Mouse (Mus musculus) CD4-positive, CD25-positive, alpha-beta regulatory T cell, adult 4 months (primary cell): Measurements from ENCODE around the gene Pcgf6. TPM values are rescaled to one million over a fixed set of nuclear protein-coding genes. Genes with fewer than 3 reads are reported as not detected.
"Not testable (repeated sequence)": the region's sequence is repeated elsewhere in the genome, so short reads cannot be mapped to it uniquely, and the experiment has no call there.

Experiments used
- ATAC-seq: one replicate; pipeline ENCODE4 v1.8.0; 2017
- polyA plus RNA-seq, 2 experiments: library from polyadenylated mRNA; unstranded; fragments of 100-300 nt; shearing (Covaris generic); gene quantifications; one replicate each; pipeline ENCODE4 v1.2.1; 2017

Gene Pcgf6
- polyA plus RNA-seq, 2 experiments from 2014 or later = 7.4 to 8.9 TPM

DNA sequence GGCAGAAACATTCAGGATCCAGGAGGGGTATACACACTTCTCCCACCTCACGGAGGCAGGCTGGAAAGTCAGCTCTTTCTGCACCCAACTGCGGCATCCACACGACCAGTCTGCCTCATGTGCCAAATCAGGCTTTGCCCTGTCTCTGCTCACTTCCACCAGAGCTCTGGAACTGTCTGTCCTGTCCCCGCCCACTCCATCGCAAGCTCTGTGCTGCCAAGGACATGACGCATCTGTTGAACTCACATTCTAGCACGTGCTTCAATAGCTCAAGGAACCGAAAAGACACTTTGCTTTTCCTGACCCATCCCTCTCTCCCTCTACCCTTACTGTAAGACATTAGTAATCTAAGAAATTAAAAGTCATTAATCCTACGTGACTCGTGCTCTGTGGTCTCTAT lies 25.8 kb downstream of the Pcgf6 start:
- no peak for ATAC-seq

DNA sequence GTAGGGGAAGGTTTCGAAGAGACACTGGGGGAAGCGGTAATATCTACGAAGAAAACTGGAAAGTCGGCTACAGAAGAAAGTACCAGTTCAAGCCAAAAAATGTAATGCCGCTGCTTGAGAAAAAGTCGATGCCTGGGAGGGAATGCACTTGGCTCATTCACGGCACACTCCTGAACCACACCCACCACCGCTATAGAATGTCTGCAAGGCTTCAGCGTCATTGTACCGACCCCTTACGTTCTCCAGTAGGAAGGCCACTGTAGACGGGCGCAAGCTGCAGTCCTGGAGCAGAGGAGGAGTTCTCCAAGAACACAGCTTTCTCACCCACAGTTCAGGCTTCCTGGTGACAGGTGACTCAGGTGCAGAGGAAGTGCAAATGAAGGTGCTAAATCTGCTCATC lies 27.2 kb downstream of the Pcgf6 start:
- no peak for ATAC-seq

DNA sequence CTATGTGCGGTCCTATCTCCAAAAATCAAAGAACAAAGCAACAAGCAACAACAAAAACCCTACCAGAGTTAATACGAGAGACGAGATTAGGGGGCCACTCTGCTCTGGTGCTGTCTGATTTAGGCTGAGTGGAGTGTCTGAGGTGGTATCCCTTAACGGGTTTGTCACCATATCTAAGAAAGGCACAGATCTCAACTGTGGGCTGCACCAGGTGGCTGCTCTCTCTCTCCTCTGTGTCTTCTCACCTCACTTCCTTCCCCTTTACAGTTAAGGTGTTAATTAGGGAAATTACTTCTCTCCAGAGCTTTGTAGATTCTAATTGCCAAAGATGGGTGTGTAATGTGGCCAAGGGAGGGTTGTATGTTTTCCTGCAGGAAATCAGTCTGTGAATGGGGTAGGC lies 28.0 kb downstream of the Pcgf6 start:
- ATAC-seq = no peak

DNA sequence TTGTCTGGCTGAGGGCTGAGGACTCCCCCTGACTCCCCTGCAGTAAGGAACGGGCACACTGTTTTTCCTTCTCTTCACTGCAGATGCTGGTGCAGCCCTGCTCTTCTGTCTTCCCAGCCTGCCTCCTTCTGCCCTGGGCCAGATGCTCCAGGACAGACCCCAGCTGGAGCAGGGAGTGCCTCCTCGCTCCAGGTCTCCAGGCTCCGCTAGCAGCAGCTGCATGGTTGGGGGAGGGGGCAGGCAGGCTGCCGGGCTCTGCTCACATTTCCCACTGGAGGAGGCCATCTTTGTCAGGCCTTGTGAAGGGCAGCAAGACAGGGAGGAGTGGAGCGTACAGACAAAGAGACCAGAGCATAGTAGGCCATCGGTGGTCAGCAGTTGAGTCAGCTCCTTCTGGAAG lies 31.4 kb downstream of the Pcgf6 start:
- ATAC-seq = no peak

DNA sequence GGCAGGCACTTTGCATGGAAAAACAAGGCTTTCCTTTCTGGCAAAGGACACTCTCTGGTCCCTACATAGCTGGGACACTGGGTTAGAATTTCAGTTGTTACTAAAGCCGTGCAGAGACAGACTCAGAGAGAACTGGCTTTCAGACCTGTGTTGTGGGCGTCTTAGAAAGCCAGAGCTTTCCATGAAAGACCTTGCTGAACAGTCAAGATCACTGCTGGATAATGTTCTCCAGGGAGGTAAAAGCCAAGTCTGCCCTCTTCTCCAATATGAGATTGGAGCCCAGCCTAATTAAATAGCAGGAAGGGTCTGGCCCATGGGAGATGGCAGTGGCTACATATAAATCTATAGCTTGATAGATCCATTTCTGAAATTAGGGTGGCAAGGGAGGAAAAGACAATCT lies 32.4 kb downstream of the Pcgf6 start:
- ATAC-seq = no peak

DNA sequence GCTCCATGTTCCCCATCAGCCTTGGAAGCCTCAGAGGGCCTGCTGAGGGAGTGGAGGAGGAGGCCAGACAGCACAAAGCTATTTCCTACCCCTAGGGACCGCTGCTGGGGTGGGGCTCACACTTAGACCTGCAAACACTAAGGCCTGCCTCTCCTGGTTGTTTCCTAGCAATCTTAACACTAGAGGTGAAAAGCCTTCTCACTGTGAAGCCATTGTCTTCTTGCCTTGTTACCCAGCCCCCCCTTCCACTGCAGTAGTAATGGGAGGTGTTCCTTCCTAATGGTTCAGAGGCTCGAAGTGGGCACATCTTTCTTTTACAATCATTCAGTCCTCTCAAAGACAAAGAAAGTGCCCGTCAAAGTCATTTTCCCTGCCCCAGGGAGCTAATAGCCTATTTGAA lies 32.9 kb downstream of the Pcgf6 start:
- no peak for ATAC-seq

DNA sequence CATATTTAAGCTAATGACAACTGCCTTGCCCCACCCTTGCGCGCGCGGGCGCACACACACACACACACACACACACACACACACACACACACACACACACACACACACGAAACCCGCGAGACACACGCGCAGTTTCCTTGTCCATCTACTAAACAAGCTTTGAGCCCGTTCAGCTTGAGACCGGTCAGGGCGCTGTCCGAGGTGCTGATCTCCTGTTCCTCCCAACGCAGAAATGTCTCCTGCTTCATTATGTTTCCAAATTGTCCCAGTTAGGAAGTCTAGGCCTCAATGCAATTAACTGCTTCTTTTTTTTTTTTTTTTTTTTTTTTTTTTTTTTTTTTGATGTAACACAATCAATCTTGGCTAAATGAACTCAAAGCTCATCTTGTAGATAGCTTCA lies 34.2 kb downstream of the Pcgf6 start:
- ATAC-seq = no peak

DNA sequence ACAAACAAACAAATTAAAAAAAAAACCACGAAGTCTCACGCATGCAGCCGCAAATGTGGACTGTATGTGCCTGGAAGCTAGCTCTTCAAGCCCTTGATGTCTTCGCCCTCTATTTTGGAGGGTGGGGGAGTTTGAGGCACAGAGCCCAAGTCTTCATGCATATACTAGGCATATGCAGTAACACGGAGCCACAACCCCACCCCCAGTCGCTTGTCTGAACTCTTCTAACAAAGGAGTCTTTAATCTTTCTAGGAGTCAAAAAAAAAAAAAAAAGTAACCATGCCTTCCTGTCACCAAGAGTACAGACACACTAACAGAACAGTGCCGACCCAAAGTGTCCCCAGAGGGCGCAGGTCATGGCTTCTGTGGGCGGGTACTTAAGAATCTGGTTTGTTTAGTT lies 34.7 kb downstream of the Pcgf6 start:
- no peak for ATAC-seq

DNA sequence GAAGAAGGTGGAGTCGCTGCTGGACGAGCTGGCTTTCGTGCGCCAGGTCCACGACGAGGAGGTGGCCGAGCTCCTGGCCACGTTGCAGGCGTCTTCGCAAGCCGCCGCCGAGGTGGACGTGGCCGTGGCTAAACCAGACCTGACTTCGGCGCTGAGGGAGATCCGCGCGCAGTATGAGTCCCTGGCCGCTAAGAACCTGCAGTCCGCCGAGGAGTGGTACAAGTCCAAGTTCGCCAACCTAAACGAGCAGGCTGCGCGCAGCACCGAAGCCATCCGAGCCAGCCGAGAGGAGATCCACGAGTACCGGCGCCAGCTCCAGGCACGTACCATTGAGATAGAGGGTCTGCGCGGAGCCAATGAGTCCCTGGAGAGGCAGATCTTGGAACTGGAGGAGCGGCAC lies 35.3 kb downstream of the Pcgf6 start:
- ATAC-seq = no peak

DNA sequence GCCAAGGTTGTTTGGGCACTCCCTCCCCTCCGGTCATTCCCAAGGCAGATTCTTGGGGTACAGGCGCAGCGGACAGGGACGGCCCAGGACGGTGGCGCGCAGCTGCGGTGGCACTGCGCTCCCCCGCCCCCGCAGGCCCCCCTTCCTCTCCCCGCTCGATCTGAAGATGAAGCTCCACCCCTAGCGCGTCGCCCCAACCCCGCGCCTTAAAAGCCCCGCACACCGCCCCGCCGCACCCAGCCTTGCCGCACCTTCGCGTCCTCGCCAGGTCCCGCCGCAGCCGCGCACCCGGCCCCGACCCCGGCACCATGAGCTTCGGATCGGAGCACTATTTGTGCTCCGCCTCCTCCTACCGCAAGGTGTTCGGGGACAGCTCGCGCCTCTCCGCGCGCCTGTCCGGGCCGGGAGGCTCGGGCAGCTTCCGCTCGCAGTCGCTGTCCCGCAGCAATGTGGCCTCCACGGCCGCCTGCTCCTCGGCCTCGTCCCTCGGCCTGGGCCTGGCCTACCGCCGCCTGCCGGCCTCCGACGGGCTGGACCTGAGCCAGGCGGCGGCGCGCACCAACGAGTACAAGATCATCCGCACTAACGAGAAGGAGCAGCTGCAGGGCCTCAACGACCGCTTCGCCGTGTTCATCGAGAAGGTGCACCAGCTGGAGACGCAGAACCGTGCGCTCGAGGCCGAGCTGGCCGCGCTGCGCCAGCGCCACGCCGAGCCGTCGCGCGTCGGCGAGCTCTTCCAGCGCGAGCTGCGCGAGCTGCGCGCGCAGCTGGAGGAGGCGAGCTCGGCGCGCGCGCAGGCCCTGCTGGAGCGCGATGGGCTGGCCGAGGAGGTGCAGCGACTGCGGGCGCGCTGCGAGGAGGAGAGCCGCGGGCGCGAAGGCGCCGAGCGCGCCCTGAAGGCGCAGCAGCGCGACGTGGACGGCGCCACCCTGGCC lies 36.0 kb downstream of the Pcgf6 start, which contains the start of the genes Ina and Nt5c2:
TSS of gene Ina (plus strand) at position 252 of the 935 bp plus-strand sequence.
TSS of gene Nt5c2 (minus strand) at position 707 of the 935 bp plus-strand sequence.
- ATAC-seq = no peak

DNA sequence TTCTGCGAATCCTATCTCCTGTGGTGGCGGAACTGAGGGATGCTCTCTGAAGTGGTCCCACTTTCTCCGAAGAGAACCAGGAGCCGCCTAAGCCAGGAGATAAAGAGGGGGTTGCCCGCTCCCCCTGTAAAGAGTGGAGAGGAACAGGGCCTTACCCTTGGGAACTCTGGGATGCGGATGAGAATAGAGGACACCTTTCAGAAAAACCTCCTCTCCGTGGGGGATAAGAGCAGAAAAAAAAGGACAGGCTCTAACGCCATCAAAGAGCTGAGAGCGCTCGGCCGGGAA lies 36.6 kb downstream of the Pcgf6 start:
- no peak for ATAC-seq

DNA sequence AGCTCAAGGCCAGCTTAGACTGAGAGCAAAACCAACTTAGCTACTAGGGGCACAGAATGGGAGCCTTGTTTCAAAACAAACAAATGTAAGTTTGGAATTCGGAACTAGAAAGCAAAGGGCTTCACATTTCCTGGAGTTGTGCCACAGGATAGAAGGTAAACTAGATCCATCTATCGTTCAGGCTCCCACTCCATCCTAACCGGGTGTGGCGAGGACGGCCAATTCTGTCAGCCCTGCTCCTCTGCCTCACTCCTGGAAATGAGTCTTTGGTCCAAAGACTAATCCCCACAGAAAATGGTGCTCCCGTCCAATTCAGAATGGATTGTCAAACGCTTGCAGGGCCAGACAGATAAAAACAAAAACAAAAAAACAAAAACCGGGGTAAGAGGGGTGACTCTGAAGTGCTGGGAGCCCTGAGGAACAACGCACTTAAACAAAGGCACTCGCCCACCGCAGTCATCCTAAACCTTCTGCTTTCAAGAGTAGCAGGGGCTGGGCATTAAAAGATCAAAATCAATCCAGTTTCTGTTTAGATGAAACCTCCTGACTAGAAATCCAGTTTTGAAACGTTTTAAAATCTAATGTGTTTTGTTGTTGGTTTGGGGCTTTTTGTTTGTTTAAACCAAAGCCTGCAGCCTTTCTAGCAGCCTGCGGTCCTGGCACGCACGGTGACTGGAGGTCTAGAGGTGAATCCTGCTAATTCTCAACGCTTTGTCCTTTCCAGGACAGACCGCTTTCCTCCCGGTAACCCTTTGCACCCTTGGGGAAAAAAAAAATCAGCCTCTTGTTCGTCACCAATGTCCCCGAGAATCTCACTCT lies 37.2 kb downstream of the Pcgf6 start:
- no peak for ATAC-seq

DNA sequence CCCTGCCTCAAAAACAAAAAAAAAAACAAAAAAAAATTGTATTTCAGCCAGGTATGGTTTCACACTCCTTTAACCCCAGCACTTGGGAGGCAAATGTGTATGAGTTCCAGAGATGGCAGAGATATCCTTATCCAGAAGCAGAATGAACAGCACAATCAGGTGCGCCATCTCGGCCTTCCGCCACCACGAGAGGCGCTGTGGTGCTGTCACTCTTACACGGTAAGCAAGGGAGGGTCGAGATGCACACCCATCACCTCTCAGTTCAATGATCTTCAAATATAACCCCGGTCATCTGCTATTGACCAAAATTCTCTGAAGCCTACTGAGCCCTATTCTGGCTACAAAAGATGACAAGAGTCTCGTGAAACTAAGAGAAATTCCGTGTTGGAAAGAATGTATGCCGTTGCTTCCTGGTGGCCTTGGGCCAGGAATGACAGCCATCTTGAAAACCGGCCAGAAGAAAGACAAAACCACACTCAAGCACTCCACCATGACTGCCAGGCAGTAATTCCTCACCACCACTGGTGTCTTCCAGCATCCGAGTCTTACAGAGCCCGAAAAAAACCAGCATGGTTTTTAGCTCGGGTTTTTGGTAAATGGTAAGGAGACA lies 38.1 kb downstream of the Pcgf6 start:
- ATAC-seq = no peak

DNA sequence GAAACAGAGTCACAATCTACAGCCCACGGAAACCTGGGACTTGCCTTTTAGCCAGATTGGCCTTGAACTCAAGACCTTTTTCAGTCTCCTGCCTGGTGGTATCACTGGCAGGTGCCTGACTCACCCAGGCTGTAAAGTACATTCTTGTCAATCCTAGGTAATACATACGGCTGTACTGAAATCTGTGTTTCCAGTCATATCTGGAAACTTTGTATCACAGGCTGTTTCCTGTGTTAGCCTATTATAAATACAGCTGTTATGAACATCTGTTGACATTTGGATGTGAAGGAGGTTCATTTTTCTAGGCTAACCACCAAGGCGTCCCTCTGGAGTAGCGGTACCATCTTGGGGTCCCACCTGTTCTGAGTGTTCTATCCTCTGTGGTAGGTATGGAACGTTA lies 40.8 kb downstream of the Pcgf6 start:
- ATAC-seq = no peak

DNA sequence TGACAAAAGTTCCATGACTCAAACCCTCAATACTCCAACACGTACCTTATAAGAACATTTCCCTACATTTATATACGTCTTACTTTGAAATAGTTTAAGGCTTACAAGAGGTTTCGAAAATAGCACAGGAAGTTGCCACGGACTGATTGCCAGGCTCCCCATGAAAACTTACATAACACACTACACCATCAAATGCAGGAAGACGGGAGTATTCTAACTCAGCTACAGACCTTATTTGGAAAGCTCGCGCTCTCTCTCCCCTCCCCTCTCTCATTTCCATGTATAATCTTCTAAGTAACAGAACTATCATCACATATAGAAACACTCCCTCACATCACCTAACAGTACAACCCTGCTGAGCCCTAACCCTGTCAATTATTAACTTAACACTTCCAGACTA lies 41.3 kb downstream of the Pcgf6 start:
- no peak for ATAC-seq

DNA sequence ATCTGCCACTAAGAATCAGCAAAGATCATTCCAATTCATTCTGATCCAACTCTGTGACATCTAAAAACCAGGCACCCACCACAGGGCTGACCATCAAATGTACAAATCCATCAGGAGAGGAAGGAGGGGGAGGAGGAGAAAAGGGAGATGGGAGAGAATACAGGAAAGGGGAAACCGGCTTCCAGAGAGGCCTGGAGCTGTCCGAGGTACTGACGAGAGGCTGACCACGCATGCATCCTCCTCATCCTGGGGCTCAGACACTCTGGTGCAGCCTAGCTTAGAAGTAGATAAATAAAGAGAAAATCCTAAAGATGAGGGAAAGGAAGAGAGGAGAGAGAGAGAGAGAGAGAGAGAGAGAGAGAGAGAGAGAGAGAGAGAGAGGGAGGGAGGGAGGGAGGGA lies 44.4 kb downstream of the Pcgf6 start:
- no peak for ATAC-seq

DNA sequence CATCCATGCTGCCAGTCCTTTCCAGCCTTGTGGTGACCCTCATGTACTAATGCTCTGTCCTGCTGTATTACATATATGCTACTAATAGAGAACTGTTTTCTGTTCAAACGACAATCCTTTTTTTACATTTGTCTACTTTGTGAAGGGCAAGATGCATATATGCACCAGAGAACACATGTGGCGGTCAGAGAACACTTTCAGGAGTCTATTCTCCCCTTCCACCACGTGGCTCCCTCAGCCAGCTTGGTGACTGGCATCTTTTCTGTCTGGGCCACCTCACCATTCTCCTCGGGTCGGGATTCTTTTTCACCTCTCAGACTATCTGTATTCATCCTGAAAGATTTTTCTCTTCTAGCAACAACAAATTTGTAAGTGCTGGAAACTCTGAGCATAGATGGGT lies 44.8 kb downstream of the Pcgf6 start:
- ATAC-seq = no peak

DNA sequence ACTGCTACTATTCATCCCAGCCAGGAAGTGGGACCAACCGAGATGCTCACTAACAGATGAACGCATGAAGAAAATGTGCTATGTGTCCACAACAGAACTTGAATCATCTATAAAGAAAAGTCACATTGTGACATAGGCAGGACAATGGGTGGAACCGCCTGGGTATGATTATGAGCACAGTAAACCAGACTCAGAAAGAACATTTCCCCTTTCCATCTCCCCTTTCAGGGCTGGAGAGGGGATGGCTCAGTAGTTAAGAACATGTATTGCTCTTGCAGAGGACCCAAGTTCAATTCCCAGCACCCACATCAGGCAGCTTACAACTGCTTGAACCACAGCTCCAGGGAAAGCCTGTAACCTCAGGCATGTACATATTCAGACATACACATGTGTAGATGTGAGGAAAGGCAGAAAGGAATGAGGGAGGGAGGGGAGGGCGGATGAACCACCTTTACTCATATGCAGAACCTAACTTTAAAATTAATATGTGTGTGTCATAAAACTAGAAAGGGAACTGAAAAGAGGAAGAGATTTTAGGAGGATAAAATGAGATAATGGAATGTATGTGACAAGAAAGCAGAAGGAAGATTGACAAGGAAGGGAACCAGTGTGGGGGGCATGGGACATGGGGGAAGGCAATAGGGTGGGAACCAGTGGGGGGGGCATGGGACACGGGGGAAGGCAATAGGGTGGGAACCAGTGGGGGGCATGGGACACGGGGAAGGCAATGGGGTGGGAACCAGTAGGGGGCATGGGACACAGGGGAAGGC lies 46.8 kb downstream of the Pcgf6 start:
- ATAC-seq = no peak

DNA sequence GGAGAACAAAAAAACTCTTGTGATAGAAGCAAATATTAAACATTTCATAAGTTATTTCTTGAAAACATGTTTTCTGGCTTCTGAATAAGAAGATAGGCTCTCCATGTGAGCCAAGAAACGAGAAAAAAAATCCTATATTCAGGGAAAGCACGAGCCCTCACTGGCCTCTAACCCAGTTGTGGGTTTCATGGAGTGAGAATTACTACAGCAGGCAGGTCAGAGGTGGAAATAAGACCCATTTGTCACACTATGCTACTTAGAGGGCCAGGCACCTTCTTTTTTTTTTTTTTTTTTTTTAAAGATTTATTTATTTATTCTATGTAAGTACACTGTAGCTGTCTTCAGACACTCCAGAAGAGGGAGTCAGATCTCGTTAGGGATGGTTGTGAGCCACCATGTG lies 50.3 kb downstream of the Pcgf6 start:
- not testable (repeated sequence) for ATAC-seq

DNA sequence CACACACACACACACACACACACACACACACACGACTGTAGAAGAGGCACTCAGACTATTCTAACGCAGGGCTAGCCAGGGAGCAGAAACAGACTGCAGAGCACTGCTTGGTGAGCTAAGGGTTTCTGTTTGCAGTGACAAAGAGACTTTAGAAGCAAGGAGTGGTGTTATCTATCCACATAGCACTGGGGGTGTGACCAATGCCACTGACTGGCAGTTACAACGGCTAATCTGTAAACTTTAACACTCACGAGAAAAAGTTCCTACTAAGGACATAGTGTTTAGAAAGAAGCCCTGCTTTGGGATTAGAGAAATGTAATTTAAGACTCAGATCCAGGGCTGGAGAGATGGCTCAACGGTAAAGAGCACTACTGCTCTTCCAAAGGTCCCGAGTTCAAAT lies 51.0 kb downstream of the Pcgf6 start:
- ATAC-seq = no peak

DNA sequence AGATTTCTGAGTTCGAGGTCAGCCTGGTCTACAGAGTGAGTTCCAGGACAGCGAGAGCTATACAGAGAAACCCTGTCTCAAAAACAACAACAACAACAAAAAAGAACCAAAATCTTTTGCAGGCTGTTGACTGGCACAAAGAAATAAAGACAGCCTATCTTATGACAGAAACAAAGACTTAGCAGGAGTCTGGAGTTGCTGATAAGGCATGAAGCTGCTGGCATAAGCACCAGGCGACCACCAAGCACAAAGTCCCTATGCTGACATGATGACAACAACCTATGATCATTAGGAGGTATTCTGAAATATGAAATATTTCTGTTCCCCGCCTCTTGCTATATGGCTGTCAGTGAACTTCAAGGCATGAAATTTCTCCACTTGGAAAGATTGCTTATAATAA lies 51.8 kb downstream of the Pcgf6 start:
- ATAC-seq = no peak

DNA sequence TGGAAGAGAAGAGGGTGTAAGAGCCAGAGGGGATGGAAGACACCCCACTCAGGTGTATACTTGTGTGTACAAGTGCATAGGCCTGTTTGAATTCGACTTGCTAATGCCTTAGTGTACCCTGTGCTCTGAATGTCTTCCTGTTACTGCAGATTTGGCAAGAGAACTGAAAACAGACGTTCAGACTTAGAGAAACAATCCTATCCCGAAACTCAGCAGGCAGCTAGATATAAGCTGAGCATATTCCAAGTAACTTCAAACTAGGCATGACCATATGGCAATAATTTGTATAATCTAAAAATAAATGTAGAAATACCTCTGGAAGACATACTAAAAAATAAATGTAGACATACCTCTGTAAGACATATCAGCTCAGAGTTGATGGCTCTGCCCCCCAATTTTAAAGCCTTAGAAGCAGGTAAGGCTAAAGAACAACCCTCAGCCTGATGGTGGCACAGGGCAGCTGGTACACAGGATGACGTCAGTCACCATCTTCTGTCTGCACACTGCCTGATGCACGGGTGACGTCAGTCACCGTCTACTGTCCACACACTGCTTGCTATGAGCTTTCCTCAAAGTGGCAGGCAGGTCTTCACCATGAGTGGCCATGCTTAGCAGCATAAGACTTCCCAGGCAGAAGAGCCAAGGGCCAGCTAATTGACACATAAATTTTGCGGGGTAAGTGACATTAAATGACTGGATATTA lies 52.4 kb downstream of the Pcgf6 start:
- no peak for ATAC-seq
